Mouse (Mus musculus): ENCODE data around the gene Gtf2h3. TPM values are rescaled to one million over a fixed set of nuclear protein-coding genes. Genes with fewer than 3 reads are reported as not detected.
"Not testable (repeated sequence)": the region's sequence is repeated elsewhere in the genome, so short reads cannot be mapped to it uniquely, and the experiment has no call there.

Gene Gtf2h3
- polyA plus RNA-seq, 1 experiment = 20.4 TPM

GRCm38 (mm10) chr5:124592768-124593167 lies 13.8 kb downstream of the Gtf2h3 start:
- Histone ChIP-seq H3K4me1 (ENCODE audit: control insufficient read depth, insufficient read depth, low read length) (no peaks in the 10 kb centered on the region), H3K27ac (ENCODE audit: control insufficient read depth, insufficient read depth, low read depth, low read length) (no peak overlapping the region), H3K36me3 (ENCODE audit: control insufficient read depth, insufficient read depth, low read length) (peaks cover 1% of the 10 kb centered on the region; the same call in 1 of the 2 replicates), H3K4me3 (ENCODE audit: control insufficient read depth, low read depth, low read length) (no peak overlapping the region), H3K27me3 (ENCODE audit: control insufficient read depth, insufficient read depth, low read length) (no peaks in the 10 kb centered on the region)
- TF ChIP-seq CTCF (IDR thresholded peaks at IDR 0.05; ENCODE audit: control insufficient read depth, insufficient read depth, insufficient replicate concordance, low read depth, low read length) = no peak
- no peak for TF ChIP-seq POLR2A (IDR thresholded peaks at IDR 0.05; ENCODE audit: control insufficient read depth, low read depth, low read length)

- Histone ChIP-seq H3K27me3 (ENCODE audit: control insufficient read depth, insufficient read depth, low read length) (no peaks in the 10 kb centered on the region), H3K36me3 (ENCODE audit: control insufficient read depth, insufficient read depth, low read length) (peaks cover 1% of the 10 kb centered on the region), H3K27ac (ENCODE audit: control insufficient read depth, insufficient read depth, low read depth, low read length) (peak overlapping the region; percentile 61), H3K4me1 (ENCODE audit: control insufficient read depth, insufficient read depth, low read length) (peaks cover 6% of the 10 kb centered on the region), H3K4me3 (ENCODE audit: control insufficient read depth, low read depth, low read length) (peak overlapping the region; percentile 98)
- TF ChIP-seq CTCF (IDR thresholded peaks at IDR 0.05; ENCODE audit: control insufficient read depth, insufficient read depth, insufficient replicate concordance, low read depth, low read length) (no peak), POLR2A (IDR thresholded peaks at IDR 0.05; ENCODE audit: control insufficient read depth, low read depth, low read length) (peak; percentile 85)
These were observed 19.6 kb downstream of the Gtf2h3 start for GRCm38 (mm10) chr5:124598224-124599174.

DNA sequence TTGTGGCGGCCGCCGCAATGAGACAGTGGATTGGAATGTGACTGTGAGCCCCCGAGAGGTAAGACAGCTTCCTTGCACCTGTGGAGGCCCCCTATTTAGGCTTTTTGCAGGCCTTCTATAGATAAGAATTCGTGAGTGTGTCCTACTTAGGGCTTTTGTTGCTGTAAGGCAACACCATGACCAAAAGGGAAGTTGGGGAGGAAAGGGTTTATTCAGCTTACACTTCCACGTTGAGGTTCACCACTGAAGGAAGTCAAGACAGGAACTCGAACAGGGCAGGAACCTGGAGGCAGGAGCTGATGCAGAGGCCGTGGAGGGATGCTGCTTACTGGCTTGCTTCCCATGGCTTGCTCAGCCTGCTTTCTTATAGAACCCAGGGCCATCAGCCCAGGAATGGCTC lies 20.8 kb downstream of the Gtf2h3 start:
- H3K4me3 ChIP-seq (ENCODE audit: control insufficient read depth, low read depth, low read length) = peak overlapping the region; percentile 98
- not testable (repeated sequence) for H3K27ac ChIP-seq (ENCODE audit: control insufficient read depth, insufficient read depth, low read depth, low read length); H3K27me3 ChIP-seq (ENCODE audit: control insufficient read depth, insufficient read depth, low read length); H3K4me1 ChIP-seq (ENCODE audit: control insufficient read depth, insufficient read depth, low read length); H3K36me3 ChIP-seq (ENCODE audit: control insufficient read depth, insufficient read depth, low read length)

DNA sequence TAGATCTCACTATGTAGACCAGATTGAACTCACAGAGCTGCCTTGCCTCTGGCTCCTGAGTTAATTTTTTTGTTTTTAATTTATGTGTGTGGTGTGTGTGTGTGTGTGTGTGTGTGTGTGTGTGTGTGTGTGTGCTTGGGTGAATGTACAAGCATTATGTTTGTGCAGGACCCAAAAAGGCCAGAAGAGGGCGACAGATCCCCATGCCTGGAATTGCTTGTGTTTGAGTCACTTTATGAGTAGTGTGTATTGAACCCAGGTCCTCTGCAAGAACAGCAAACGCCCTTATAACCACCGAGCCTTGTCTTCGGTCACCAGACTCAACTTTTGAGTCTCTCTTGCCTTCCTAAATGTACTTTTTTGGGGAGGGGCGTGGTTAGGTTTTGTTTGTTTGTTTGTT lies 23.4 kb downstream of the Gtf2h3 start:
- TF ChIP-seq POLR2A (IDR thresholded peaks at IDR 0.05; ENCODE audit: control insufficient read depth, low read depth, low read length) (no peak), CTCF (IDR thresholded peaks at IDR 0.05; ENCODE audit: control insufficient read depth, insufficient read depth, insufficient replicate concordance, low read depth, low read length) (peak; percentile 27; the same call in 1 of the 2 replicates)
- H3K4me3 ChIP-seq (ENCODE audit: control insufficient read depth, low read depth, low read length) = no peak overlapping the region
- H3K27me3 ChIP-seq (ENCODE audit: control insufficient read depth, insufficient read depth, low read length) = no peaks in the 10 kb centered on the region
- H3K36me3 ChIP-seq (ENCODE audit: control insufficient read depth, insufficient read depth, low read length) = peaks cover 2% of the 10 kb centered on the region; the same call in 1 of the 2 replicates
- no peak overlapping the region for H3K27ac ChIP-seq (ENCODE audit: control insufficient read depth, insufficient read depth, low read depth, low read length)
- H3K4me1 ChIP-seq (ENCODE audit: control insufficient read depth, insufficient read depth, low read length) = peaks cover 6% of the 10 kb centered on the region

- H3K27me3 ChIP-seq (ENCODE audit: control insufficient read depth, insufficient read depth, low read length) = no peaks in the 10 kb centered on the region
- no peak overlapping the region for H3K27ac ChIP-seq (ENCODE audit: control insufficient read depth, insufficient read depth, low read depth, low read length)
- H3K4me3 ChIP-seq (ENCODE audit: control insufficient read depth, low read depth, low read length) = no peak overlapping the region
- TF ChIP-seq POLR2A (IDR thresholded peaks at IDR 0.05; ENCODE audit: control insufficient read depth, low read depth, low read length) (no peak), CTCF (IDR thresholded peaks at IDR 0.05; ENCODE audit: control insufficient read depth, insufficient read depth, insufficient replicate concordance, low read depth, low read length) (no peak)
- H3K36me3 ChIP-seq (ENCODE audit: control insufficient read depth, insufficient read depth, low read length) = peaks cover 5% of the 10 kb centered on the region
- H3K4me1 ChIP-seq (ENCODE audit: control insufficient read depth, insufficient read depth, low read length) = no peaks in the 10 kb centered on the region; the same call in 1 of the 2 replicates
These were observed 25.4 kb downstream of the Gtf2h3 start for GRCm38 (mm10) chr5:124604296-124604695.

DNA sequence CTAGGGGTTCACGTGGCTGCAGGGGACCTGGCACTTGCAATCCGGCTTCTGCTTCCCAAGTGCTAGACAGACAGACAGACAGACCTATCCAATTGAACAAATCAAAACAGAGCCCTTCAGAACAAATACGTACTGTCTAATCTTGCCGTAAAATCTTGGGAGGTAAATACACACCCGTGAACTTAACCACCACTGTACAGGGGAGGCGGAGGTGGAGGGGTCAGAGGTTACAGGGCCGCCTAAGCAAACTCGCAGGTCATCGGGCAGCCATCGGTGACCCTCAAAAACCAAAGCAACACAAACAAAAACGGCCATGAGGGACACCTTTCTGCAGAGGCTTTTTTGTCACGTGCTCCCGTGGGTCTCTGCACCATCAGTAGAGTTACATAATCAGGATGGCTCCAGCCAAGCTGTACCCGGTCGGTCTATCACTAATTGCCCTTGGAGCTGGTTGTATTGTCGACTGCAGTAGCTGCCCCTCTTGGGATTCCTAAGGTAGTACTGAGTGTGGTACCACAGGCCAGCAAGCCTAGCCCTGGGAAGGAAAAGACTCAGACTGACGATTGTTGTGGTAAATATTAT lies 26.2 kb downstream of the Gtf2h3 start:
- peaks cover 7% of the 10 kb centered on the region for H3K36me3 ChIP-seq (ENCODE audit: control insufficient read depth, insufficient read depth, low read length)
- TF ChIP-seq POLR2A (IDR thresholded peaks at IDR 0.05; ENCODE audit: control insufficient read depth, low read depth, low read length) = no peak
- no peak for TF ChIP-seq CTCF (IDR thresholded peaks at IDR 0.05; ENCODE audit: control insufficient read depth, insufficient read depth, insufficient replicate concordance, low read depth, low read length)
- no peaks in the 10 kb centered on the region for H3K4me1 ChIP-seq (ENCODE audit: control insufficient read depth, insufficient read depth, low read length)
- H3K27ac ChIP-seq (ENCODE audit: control insufficient read depth, insufficient read depth, low read depth, low read length) = no peak overlapping the region
- no peaks in the 10 kb centered on the region for H3K27me3 ChIP-seq (ENCODE audit: control insufficient read depth, insufficient read depth, low read length)
- H3K4me3 ChIP-seq (ENCODE audit: control insufficient read depth, low read depth, low read length) = no peak overlapping the region

DNA sequence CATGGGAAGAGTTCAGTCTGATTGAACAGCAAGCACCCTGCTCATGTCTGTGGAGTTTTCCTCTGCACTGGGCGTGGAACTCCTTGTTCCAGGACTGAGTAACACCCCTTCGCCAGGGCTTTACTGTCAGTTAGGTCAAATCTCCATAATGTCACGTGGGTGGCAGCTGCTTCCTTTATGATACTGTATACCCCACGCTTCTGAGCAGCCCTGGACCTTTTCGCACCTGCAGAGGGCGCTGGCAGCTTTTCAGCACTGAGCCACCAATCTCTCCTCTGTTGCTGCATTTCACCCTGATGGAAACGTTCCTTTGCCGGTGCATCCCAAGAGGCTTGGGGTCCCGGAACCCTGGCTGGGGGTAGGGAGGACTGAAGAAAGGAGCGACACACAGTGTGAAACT lies 32.0 kb downstream of the Gtf2h3 start:
- Histone ChIP-seq H3K36me3 (ENCODE audit: control insufficient read depth, insufficient read depth, low read length) (peaks cover 6% of the 10 kb centered on the region), H3K4me3 (ENCODE audit: control insufficient read depth, low read depth, low read length) (no peak overlapping the region), H3K27ac (ENCODE audit: control insufficient read depth, insufficient read depth, low read depth, low read length) (no peak overlapping the region), H3K27me3 (ENCODE audit: control insufficient read depth, insufficient read depth, low read length) (no peaks in the 10 kb centered on the region), H3K4me1 (ENCODE audit: control insufficient read depth, insufficient read depth, low read length) (no peaks in the 10 kb centered on the region)
- TF ChIP-seq CTCF (IDR thresholded peaks at IDR 0.05; ENCODE audit: control insufficient read depth, insufficient read depth, insufficient replicate concordance, low read depth, low read length) = no peak
- no peak for TF ChIP-seq POLR2A (IDR thresholded peaks at IDR 0.05; ENCODE audit: control insufficient read depth, low read depth, low read length)
